Mouse (Mus musculus) heart, adult 9 months (tissue): ENCODE results near the gene Krtap4-6.
"Not testable (repeated sequence)": the region's sequence is repeated elsewhere in the genome, so short reads cannot be mapped to it uniquely, and the experiment has no call there.

Source experiments
- DNase-seq, 2 experiments: peaks; one replicate each; pipeline ENCODE4 v3.0.0; 2022; ENCODE audit warnings: low spot score in 2 of 2

Gene Krtap4-6

DNA sequence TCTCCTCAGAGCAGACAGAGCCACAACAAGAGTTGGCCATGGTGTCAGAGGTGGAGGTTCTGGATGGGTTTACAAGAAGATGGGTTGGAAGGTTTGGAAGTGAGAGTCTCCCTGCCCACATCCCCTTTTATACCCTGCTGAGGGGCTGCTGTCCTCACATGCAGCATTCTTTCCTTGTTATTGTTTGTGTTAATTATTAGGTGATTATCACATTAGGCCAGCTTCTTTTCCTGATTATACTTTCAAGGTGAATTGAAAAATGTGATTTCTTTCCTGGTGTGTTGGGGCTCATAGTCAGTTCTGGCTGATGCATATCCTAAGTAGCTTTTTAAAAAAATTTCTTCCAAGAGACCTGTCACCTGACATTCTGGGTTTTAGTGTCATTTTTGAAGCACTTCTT lies at the start of gene Krtap4-6:
Gene Krtap4-6 (minus strand): TSS at position 101 of the 400 bp plus-strand sequence.
- no peak for DNase-seq

DNA sequence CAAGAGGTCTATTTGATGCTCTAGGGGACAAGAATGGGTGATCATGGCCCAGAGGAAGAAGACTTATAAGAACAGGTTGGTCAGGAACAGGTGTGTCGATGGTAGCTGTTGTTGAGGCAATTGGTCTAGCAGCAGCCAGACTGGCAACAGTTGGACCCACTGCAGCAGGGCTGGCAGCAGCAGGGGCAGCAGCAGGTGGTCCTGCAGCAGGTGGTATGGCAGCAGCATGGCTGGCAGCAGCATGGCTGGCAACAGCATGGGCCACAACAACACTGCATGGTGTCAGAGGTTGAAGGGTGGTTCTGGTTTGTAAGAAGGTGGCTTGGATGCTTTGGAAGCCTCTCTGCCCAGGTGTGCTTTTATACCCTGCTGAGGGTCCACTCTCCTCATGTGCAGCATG lies 24.7 kb upstream of the Krtap4-6 start, which contains the start of gene Gm14190:
Gene Gm14190 (minus strand): TSS at position 278 of the 400 bp plus-strand sequence.
- no peak for DNase-seq

DNA sequence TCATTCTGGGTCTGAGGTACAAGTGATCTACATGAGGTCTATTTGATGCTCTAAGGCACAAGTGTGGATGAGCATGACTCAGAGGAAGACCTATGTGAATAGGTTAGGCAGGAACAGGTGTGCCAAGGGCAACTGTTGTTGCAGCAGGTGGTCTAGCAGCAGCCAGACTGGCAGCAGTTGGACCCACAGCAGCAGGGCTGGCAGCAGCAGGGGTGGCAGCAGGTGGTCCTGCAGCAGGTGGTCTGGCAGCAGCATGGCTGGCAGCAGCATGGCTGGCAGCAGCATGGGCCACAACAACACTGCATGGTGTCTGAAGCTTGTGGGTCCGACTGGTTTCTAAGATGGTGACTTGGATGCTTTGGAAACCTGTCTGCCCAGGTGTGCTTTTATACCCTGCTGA lies 19.5 kb upstream of the Krtap4-6 start:
- DNase-seq: not testable (repeated sequence)

GRCm38 (mm10) chr11:99683481-99683880 lies 17.7 kb upstream of the Krtap4-6 start:
- DNase-seq: no peak

GRCm38 (mm10) chr11:99662802-99663201 lies 3.0 kb downstream of the Krtap4-6 start:
- no peak for DNase-seq

DNA sequence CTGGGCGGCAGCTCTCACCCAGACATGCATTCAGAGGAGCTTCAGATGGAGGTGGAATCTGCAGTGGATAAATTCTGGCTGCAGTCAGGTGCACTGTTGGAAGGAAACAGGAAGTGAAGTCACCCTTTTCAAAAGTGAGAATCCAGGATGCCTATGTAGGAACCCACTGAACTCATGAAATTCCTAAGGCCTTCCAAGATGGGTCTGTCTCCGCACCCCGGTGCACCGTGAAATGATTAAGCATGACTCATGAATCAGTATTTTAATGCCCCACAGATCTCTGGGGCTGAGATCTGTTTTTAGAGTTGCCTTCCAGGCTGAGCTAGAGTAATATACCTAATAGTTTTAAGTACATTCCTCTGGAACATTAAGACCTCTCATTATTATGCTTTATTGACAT lies 6.5 kb downstream of the Krtap4-6 start:
- DNase-seq: no peak

GRCm38 (mm10) chr11:99658467-99659010 lies 7.2 kb downstream of the Krtap4-6 start, which contains the start of gene Gm11563:
Gm11563 (minus strand) TSS chr11:99658960.
- not testable (repeated sequence) for DNase-seq

- no peak for DNase-seq
Observed at GRCm38 (mm10) chr11:99657051-99657450, 8.7 kb downstream of the Krtap4-6 start.

DNA sequence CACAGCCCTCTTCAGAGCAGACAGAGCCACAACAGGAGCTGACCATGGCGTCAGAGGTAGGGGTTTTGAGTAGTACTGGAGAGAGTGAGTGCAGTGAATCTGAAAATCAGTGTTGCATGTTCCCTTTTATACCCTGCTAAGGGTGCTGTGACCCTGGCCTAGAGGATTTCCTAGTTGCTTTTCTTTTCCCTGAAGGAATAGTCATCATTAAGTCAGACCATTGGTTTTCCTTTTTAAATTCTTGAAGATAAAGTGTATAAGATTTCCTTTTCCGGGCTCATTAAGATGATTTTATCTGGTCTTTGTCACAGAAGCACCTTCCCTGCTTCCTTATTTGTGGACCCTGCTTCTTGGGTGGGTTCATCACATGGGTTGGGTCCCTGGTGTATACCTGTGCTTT lies 15.6 kb downstream of the Krtap4-6 start, which contains the start of gene Gm11555:
Gene Gm11555 (minus strand): TSS at position 101 of the 400 bp plus-strand sequence.
- DNase-seq: no peak

DNA sequence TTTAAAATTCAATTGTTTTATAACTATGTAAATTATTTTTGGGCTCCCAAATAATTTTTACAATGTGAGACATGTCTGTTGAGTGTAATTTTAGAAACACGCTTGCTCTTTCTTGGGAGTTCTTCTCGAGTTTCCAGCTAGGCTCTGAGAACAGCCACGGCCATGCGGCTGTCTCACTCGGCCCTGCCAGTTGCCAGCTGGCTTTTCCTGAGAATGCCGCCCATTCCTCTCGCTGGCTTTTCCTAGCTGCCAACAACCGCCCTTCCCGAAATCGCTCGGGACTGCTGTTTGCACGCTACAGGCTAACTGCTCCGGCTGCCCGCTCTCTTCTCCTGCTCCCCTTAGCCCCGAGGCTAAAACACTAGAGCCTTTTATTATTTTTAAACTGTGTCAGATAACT lies 19.3 kb downstream of the Krtap4-6 start:
- DNase-seq: no peak

- DNase-seq: no peak
Observed at GRCm38 (mm10) chr11:99644351-99644750, 21.4 kb downstream of the Krtap4-6 start.

DNA sequence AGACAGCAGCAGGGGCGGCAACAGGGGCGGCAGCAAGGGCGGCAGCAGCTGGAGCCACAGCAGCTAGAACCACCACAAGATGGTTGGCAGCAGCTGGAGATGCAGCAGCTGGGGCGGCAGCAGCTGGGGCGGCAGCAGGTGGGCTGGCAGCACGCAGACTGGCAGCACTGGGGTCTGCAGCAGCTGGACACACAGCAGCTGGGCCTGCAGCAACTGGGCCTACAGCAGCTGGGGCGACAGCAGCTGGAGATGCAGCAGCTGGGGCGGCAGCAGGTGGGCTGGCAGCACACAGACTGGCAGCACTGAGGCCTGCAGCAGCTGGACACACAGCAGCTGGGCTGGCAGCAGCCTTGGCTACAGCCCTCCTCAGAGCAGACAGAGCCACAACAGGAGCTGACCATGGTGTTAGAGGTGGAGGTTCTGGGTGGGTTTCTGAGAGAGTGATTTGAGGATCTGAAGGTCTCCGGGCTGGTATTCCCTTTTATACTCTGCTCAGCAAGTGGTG lies 22.1 kb downstream of the Krtap4-6 start, which contains the start of gene Krtap4-7:
Gene Krtap4-7 (minus strand): TSS at position 455 of the 505 bp plus-strand sequence.
- DNase-seq: not testable (repeated sequence)

DNA sequence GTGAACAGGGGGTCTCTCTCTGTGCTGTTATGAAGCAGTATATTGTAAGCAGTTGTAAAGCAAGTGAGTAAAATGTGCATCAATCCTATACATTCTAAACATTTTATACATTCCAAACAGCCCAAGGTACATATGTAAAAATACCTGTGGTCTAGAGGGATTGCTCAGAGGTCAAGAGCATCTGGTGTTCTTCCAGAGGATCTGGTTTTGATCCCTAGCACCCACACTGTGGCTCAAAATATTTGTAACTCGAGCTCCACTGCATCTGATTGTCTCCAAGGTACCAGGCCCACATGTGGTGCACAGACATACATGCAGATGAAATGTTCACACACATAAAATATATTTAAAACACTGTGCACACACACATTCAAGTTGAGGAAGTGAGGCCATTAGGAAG lies 24.8 kb downstream of the Krtap4-6 start:
- DNase-seq: no peak

DNA sequence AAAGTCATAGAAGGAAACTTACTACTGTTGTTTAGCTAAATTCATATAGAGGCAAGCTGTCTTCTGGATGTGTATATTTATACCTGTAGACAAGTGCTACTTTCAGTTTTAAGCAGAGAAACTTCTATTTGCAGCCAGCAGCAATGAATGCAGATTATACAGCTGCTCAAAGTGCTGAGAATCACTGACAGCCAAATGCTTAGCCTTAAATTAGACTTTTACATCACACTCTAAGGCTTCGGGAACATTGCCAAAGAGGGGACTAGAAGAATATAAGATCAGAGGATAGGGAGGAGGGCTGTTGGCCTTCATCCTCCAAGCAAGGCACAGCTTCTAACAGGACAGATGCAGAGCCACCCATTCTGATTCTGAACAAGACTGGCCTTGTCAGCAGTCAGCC lies 28.7 kb downstream of the Krtap4-6 start:
- no peak for DNase-seq

DNA sequence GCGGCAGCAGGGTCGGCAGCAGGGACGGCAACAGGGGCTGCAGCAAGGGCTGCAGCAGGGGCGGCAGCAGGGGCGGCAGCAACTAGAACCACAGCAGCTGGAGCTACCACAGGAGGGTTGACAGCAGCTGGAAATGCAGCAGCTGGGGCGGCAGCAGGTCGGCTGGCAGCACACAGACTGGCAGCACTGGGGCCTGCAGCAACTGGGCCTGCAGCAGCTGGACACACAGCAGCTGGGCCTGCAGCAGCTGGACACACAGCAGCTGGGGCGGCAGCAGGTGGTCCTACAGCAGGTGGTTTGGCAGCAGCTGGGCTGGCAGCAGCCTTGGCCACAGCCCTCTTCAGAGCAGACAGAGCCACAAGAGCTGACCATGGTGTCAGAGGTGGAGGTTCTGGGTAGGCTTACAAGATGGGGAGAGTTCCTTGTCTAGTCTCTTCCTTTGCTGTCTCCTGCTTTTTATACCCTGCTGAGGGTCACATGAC lies 31.1 kb downstream of the Krtap4-6 start, which contains the start of gene Krtap4-2:
Gene Krtap4-2 (minus strand): TSS at position 432 of the 482 bp plus-strand sequence.
- no peak for DNase-seq

- no peak for DNase-seq
Observed at GRCm38 (mm10) chr11:99633293-99633692, 32.5 kb downstream of the Krtap4-6 start.

DNA sequence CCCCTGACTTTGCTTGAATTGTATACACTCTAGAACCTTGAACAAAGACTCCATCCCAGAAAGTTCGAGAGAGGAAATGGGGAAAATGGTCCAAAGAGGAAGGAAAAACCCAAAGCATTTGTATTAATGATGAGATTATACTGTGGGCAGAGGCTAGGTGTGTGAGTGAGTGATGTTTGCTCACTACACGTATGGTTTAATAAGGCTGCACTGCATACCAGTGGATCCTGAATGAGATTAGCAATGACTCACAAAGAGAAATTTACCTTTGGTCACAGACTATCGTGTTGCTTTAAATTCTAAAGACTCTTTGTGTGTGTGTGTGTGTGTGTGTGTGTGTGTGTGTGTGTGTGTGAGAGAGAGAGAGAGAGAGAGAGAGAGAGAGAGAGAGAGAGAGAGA lies 34.9 kb downstream of the Krtap4-6 start:
- DNase-seq: no peak

DNA sequence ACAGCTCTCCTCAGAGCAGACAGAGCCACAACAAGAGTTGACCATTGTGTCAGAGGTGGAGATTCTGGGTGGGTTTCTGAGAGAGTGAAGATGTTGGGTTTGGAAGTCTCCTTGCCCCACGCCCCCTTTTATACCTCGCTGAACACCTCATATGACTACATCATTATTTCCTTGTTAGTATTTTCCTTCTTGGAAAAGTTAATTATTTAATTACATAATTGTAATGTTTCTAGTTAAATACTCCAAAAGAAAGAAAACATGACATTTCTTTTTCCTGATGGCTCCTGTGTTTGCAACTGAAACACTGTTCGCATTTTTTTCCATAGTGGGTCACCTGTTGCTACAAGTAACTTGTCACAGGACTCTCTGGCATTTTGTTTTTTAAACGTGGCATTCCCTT lies 37.6 kb downstream of the Krtap4-6 start, which contains the start of gene Krtap4-1:
Gene Krtap4-1 (minus strand): TSS at position 101 of the 400 bp plus-strand sequence.
- no peak for DNase-seq

DNA sequence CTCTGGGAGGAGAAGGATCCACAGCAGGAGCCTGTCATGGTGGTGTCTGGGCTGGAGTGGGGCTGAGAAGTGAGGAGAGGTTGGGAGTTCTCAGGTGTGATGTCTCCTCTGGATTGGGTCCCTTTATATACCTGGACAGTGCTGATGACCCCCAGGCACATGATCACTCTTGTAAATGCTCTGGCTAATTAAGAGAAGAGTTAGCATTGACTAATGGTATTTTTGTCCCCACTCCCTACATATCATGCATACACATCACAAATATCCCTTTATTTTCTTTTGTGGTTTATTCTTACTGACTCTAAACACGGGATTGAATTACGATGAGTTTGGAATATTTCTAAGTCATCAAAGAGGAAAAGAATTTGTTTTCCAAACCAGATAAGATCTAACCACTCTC lies 45.4 kb downstream of the Krtap4-6 start, which contains the start of gene Gm11562:
Gene Gm11562 (minus strand): TSS at position 101 of the 400 bp plus-strand sequence.
- no peak for DNase-seq
